In the genomic region with DNA sequence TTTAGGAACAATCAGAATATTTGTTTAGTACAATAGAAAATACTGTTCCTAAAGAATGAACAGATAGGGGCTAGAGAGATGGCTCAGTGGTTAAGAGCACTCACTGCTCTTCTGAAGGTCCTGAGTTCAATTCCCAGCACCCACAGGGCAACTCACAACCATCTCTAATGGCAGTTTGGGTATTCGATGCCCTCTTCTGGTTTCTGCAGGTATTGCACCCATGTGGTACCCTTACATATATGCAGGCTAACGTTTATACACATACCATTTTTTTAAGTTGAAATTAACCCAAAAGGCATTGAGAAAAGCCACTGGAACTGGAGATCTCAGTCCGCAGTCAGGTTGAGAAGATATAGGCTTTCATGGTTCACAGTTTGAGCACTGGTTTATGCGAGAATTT, we compare ENCODE assay signal across 16 mouse cellular contexts.
A peak's percentile ranks its signal among the peaks of the same experiment; 100 is the strongest.
DNase-seq lines count a peak whose midpoint lies in the region; ATAC-seq and TF ChIP-seq lines count a peak whose summit lies in the region.
"Had no signal": no experiment of that assay in that cellular context is flagged by ENCODE, and none has a peak within 500 bp of the region (broad histone marks: within the 10 kb centered on the region; RNA-seq: fewer than 3 reads in every experiment).

No protein-coding gene starts in this region.

- H3K27ac ChIP-seq in left cerebral cortex, adult 2 months: no peak overlapping the region
- H3K27ac ChIP-seq: forebrain, embryonic 13.5 days; midbrain, embryonic 10.5 days had no signal

- intact Hi-C loops in left cerebral cortex, adult 2 months (cut with DNase I): loop anchor here (5.0 kb wide), 1 partner anchor 135 kb away; no protein-coding TSS in a partner anchor

- TF ChIP-seq CTCF in left cerebral cortex, adult 2 months (IDR thresholded peaks at IDR 0.05): peak; percentile 35
- peak; percentile 53 for TF ChIP-seq CTCF in E14TG2a.4 (conservative IDR thresholded peaks at IDR 0.05; ENCODE audit: low read length)

- H3K4me1 ChIP-seq in E14TG2a.4 (replicated peaks; ENCODE audit: low read depth, low read length): no peaks in the 10 kb centered on the region
- H3K4me1 ChIP-seq: forebrain, embryonic 13.5 days had no signal

- no peak overlapping the region for H3K4me3 ChIP-seq in left cerebral cortex, adult 2 months
- H3K4me3 ChIP-seq in E14TG2a.4 (replicated peaks; ENCODE audit: low read length): 0 out of 2 replicates have a peak overlapping the region, but pooled peaks have one; percentile 35
- H3K4me3 ChIP-seq: forebrain, embryonic 13.5 days; midbrain, embryonic 10.5 days; myocyte had no signal

- no peaks in the 10 kb centered on the region for H3K36me3 ChIP-seq in E14TG2a.4 (ENCODE audit: insufficient read depth, low read length)
- H3K36me3 ChIP-seq: midbrain, embryonic 10.5 days had no signal

- ATAC-seq in monocyte, adult 5-6 weeks (replicated peaks; ENCODE audit: insufficient number of reproducible peaks, low FRiP score, low TSS enrichment, poor library complexity, severe bottlenecking): no peak
- ATAC-seq: forebrain, embryonic 13.5 days; inflammation-experienced regulatory T-cells, adult 6 months had no signal

- H3K27me3 ChIP-seq in E14TG2a.4 (ENCODE audit: insufficient read depth, low read length): no peaks in the 10 kb centered on the region
- H3K27me3 ChIP-seq: forebrain, embryonic 13.5 days had no signal

- DNase-seq in cerebellum, postnatal 14 days: peak; percentile 21 to 22
- DNase-seq in cerebellum, adult 9-10 months: no peak
- no peak for DNase-seq in left cerebral cortex, adult 2 months (ENCODE audit: extremely low spot score in 1 of 2, low spot score in 2 of 2)
- DNase-seq in left cerebral cortex, adult 18-20 months (ENCODE audit: low spot score in 2 of 2): no peak
- peak; percentile 22 for DNase-seq in induced T-regulatory cell, adult 2 months (ENCODE audit: low read depth)
- no peak for DNase-seq in adipocyte (ENCODE audit: low spot score)
- DNase-seq: adrenal gland, postnatal 14 days; heart, postnatal 36 days; kidney, postnatal 10 days; thymus, postnatal 4 days had no signal

- 0 out of 2 replicates have a peak, but pooled peaks cover 3% of the 10 kb centered on the region for H3K9me3 ChIP-seq in E14TG2a.4 (ENCODE audit: low read length)

Comparison
In these comparisons a context has a peak if more than half of its experiments do, and no peak if none do; other contexts are left out.
1. DNase-seq: peak in cerebellum, postnatal 14 days (2 of 2) and induced T-regulatory cell, adult 2 months (single experiment); none in cerebellum, adult 9-10 months (single experiment), left cerebral cortex, adult 2 months (0 of 2), left cerebral cortex, adult 18-20 months (0 of 2) and adipocyte (single experiment).